Mouse (Mus musculus) ZHBTc4 (cell line): ENCODE measurements around the gene Phtf1.

Source experiments
- DNase-seq: peaks from one replicate; pipeline ENCODE4 v3.0.0-alpha.2; 2011; ENCODE audit warnings: low read depth, low spot score

The Phtf1 gene

GRCm38 (mm10) chr3:104020101-104020500 lies 52.2 kb downstream of the Phtf1 start:
- DNase-seq: peak; percentile 51

- DNase-seq: no peak
Observed at GRCm38 (mm10) chr3:104026938-104027337, 59.0 kb downstream of the Phtf1 start.

GRCm38 (mm10) chr3:104032086-104032485 lies 64.2 kb downstream of the Phtf1 start:
- no peak for DNase-seq

- no peak for DNase-seq
Observed at GRCm38 (mm10) chr3:104032747-104033146, 64.8 kb downstream of the Phtf1 start.

- DNase-seq: peak; percentile 30
Observed at GRCm38 (mm10) chr3:104059001-104059622, 91.2 kb downstream of the Phtf1 start.

GRCm38 (mm10) chr3:104069395-104069794 lies 101.5 kb downstream of the Phtf1 start:
- DNase-seq: no peak
